Mouse (Mus musculus): ENCODE data around the gene Igsf23.
"Not testable (repeated sequence)": the region's sequence is repeated elsewhere in the genome, so short reads cannot be mapped to it uniquely, and the experiment has no call there.

The Igsf23 gene

GRCm38 (mm10) chr7:19935171-19935751, 15.3 kb downstream of the Igsf23 start:
- peak in 1 of 2 experiments; percentile 27 for DNase-seq

GRCm38 (mm10) chr7:19932877-19933809, 17.4 kb downstream of the Igsf23 start:
- DNase-seq, result peak; percentile 56 to 74

DNA sequence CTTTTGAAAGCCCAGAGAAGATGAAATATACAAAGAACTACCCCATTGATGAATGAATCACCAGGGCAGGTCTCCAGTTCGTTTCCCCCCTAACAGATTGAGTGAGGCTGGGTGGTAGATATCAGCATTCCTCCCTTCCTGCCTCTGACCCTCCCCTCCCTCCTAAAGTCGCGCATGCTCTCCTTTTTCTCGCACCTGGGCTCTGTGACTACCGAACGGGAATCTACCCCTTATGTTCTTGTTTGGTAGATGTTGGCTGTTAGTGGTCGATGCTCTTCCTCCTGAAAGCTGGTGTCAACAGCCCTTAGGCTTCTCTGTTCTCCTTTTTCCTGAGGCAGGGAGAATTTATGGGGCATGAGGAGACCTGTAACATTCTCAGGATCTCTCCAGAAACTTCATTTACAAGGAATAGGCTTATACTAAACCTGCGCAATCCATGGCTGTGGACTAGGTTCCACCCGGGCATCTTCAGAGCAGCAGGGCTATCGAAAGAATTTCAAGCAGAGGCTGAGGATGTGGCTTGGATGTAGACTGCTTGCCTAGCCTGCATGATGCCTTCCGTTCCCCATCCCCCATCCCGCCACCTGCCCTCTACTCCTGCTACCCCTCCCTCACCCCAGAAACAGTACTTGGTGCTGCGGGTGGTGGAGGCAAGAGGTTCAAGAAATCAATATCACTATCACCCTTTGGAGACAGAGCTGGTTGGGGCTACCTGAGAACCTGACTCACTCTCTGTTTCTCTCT, 18.3 kb downstream of the Igsf23 start:
- no peak for DNase-seq

DNA sequence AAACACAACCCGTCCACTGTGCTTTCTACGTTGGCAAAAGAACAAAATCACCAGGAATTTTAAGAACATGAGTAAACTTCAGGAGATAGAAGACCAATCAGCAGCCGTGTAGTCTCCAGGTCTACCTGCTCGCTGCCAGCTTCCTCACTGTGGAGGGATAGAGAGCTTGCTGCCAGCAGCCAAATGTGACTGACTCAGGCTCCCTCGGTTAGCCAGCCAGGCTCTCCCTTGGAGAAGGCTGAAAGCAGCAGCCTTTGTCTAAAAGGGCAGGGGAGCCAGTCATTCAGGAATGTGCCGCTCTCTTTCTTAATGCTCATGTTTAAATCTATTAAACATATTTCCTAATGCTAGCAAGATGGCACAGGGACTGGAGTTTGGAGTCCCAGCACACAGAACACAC, 20.1 kb downstream of the Igsf23 start:
- not testable (repeated sequence) for DNase-seq

DNA sequence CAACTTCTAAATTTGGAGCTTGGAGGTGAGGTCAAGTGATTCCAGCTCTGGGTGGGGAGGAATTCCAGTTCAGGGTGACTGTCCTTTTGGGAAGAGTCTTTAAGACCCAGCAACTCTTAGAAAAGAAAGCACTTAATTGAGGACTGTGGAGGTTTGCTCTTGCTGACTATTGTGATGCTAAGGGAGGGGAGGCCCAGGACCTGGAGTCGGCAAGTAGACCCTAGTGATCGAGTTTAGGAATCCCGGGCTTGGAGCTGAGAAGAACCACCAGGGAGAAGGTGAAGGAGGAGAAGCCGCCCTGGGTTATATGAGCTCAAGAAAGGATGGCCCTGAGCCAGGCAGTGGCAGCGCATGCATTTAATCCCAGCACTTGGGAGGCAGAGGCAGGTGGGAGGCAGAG, 22.1 kb downstream of the Igsf23 start:
- DNase-seq, result no peak

DNA sequence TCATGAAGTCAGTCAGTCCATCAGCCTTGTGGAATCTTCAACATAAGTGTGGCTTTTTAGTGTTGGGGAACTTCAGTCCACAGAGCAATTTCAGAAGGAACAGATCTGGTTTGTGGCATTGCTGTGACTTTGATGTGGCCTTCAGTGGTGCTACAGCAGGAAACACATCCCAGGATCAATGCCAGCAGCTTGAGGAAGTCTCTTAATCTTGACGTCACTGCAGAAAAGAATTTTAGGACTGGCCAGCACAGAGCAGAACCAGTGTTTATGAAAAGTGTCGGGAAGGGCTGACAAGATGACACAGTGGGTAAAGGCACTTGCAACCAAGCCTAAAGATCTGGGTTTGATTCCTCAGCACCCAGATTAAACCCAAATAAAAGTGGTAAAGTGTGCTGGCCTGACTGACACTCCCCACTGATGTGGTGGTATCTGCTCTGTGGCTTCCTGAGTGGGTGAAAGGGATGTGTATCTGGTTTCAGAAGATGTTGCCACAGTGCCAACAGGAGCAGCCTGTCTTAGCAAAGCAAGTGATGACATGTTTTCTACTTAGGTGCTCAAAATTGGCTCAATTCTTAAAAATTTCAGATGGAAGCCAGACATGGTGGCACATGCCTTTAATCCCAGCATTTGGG, 23.6 kb downstream of the Igsf23 start:
- no peak for DNase-seq

GRCm38 (mm10) chr7:19925376-19925775, 25.2 kb downstream of the Igsf23 start:
- no peak for DNase-seq

GRCm38 (mm10) chr7:19923797-19924196, 26.8 kb downstream of the Igsf23 start:
- DNase-seq, result peak; percentile 25 to 48

DNA sequence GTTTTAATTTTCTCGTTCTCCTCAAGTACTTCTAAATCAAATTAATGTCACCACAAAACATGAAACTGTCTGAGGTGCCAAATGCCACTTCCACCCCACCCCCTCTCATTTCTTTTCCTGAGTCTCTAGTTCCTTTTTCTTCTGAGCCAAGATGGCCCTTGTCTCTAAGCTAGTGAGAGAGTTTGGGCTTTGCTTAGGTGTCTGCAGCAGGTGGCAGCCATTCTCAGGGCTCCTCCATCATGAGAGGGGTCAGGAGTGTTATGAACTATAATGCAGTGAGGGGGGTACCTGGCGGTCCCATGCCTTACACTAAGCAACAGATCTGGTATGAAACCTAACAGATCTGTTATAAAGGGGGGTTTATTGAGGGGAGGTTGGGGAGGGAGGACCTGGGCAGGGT, 27.2 kb downstream of the Igsf23 start:
- no peak for DNase-seq

DNA sequence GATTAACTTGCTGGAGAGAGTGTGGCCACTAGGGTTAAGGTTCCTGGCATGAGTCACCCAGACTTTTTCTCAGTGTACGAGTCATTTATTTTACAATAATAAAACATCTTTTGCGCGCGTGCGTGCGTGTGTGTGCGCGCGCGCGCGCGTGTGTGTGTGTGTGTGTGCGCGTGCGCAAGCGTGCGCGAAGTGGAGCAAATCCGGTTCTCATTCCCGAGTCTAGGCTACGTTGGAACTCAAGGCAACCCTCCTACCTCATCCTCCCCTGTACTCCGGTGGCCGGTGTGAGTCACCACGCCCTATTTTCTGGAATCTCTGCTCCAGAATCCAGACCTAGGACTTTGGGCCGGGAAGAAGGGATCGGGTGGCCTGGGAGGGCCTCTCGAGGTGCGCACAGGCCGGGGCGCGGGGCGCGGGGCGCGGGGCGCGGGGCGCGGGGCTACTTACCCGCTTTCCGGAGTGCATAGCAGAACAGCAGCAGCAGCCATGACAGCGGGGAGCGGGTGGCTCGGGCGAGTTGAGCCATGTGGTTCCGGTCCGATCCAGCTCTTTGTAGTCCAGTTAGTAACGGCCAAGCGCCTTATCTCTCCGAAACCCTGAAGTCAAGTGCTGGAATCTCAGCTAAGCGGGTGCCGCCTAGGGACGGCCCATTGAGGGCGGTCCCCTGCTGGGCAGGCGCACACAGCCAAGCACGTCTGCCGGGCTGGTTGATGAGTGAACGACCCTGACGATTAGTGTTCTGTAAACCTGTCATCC, 29.9 kb downstream of the Igsf23 start, which contains the start of gene Pvr:
Gene Pvr, minus strand, starts transcription at position 655 of the 756 bp plus-strand sequence.
- DNase-seq, result peak; percentile 79 to 87

DNA sequence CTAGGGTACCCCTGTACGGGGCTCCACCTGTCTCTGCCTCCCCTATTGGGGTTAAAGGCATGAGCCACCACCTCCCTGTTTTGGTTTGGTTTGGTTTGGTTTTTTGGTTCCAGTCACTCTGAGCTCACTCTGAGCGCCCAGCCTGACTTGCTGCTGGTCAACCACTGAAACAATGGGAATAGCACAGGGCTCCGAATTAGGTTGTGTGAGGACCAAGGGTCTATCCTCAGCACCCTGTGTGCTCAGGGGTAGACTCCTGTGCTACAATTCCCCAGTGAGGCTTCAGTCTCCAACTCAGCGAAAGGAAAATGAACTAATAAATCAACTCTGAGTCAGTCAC, 30.4 kb downstream of the Igsf23 start:
- DNase-seq, result no peak

DNA sequence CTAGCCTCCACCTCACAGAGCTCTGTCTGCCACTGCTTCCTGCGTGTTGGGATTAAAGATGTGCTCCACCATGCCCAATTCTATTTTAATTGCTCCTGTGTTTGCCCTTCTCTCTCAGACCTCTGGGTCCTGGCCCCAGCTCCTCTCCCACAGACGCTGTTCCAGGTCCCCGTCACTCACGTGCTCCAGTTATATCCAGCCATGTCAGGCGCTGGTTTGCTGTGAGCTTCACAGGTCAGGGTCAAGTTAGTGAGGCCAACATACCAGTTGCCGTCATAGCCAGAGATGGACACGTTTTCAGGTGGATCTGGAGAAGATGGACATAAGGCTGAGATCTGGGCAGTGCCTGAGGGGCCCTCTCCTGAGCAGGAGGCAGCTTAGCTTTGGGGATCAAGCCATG, 36.0 kb downstream of the Igsf23 start:
- no peak for DNase-seq

DNA sequence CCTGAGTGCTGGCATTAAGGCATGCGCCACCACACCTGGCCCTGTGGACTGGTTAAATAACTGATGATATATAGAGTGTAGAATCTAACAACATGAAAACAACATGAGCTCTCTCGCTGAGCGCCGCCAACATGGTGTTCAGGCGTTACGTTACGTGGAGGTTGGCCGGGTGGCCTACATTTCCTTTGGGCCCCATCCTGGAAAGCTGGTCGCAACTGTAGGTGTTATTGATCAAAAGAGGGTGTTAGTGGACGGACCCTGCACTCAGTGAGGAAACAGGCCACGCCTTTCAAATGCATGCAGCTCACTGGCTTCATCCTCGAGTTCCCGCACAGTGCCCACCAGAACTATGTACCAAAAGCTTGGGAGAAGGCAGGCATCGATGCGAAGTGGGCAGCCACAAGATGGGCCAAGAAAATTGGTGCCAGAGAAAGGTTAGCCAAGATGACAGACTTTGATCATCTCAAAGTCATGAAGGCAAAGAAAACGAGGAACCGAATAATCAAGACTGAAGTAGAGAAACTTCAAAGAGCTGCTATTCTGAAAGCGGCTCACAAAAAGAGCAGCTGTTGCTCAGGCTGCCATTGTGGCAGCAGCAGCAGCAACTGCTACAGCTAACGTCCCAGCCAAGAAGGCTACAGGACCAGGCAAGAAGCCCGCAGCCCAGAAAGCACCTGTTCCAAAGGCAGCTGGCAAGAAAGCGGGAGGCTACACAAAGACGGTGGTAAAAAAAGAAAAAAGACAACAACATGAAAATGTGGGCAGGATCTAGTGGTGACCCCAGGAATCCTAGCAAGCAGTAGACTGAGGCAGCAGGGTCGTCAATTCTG, 38.6 kb downstream of the Igsf23 start:
- DNase-seq, result no peak

DNA sequence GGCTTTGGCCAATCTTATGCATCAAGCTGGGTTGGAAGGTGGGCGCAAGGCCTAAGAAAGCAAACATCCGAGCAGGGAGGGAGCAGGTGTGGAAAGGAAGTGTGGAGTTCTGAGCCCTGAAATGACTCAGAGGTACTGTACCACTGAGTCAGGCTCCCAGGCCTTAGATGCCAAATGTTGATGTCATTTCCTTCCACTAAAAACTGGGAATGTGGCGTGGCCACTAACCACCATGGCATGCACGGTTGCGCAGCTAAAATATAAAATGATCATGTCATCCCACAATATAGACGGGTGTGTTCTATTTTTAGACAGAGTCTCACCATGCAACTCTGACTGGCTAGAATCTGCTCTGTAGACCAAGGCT, 39.3 kb downstream of the Igsf23 start:
- no peak for DNase-seq

- DNase-seq, result peak; percentile 91
Measured at GRCm38 (mm10) chr7:19910421-19911291, 39.9 kb downstream of the Igsf23 start.

DNA sequence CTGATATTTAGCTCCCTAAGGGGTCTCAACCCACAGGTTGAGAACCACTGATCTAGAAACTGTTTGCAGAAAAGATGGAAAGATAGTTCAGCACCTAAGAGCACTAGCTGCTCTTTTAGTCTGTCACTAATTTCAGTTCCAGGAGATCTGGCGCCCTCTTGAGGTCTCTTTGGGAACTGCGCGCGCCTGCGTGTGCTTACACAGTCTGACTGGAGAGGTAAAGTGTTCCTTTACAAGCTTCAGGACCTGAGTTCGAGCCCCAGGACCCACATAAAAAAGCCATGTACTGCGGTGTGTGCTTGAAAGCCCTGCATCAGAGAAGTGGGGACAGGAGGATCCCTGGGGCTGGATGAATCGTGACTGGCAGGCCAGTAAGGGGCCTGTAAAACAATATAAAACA, 60.7 kb downstream of the Igsf23 start:
- peak; percentile 75 to 80 for DNase-seq

DNA sequence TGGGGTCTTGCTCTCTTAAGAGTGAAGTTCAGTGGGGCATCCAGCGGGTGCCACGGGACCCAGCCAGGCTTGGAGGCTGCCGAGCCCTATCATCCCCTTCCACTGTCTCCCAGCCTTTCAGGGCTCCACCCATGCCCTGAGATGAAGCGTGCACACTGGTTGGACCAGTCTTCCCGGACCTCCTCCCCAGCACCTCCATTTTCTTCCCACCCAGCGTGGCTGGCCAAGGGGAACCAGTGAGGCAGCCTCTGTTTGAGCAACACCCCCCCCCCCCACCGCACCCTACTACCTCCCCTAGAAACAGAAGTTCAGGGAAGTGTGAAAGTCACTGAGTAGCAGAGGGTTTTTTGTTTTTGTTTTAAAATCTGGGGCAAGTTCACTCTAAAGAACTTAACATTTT, 62.7 kb downstream of the Igsf23 start, which contains the start of gene Ceacam19:
Gene Ceacam19, minus strand, starts transcription at position 117 of the 400 bp plus-strand sequence.
- peak; percentile 11 to 25 for DNase-seq
